Mouse (Mus musculus): Measurements from ENCODE around the gene Olfml3. TPM values are rescaled to one million over a fixed set of nuclear protein-coding genes. Genes with fewer than 3 reads are reported as not detected.

Gene Olfml3
- 3.3 and 15.7 TPM in 2 replicates for polyA plus RNA-seq (2014; fragmentation: Nextera tagmentation; extraction: Ambion mirVana)

- Histone ChIP-seq H3K4me1 (ENCODE audit: control insufficient read depth, insufficient read depth, low read length) (peaks cover 25% of the 10 kb centered on the region), H3K4me3 (ENCODE audit: low read depth, low read length) (no peak within 1 kb of the TSS; the same call in 1 of the 2 replicates), H3K27me3 (ENCODE audit: control insufficient read depth, insufficient read depth, low read length) (no peaks in the 10 kb centered on the region), H3K9me3 (ENCODE audit: control insufficient read depth, low read length) (no peaks in the 10 kb centered on the region), H3K9ac (replicated peaks; ENCODE audit: low read depth, low read length) (0 out of 2 replicates have a peak within 1 kb of the TSS, but pooled peaks have one; percentile 8), H3K4me2 (ENCODE audit: low read depth, low read length) (peak within 1 kb of the TSS; percentile 45), H3K36me3 (ENCODE audit: control insufficient read depth, insufficient read depth, low read length) (peaks cover 1% of the 10 kb centered on the region; the same call in 1 of the 2 replicates), H3K27ac (ENCODE audit: low read depth, low read length) (peak within 1 kb of the TSS; percentile 60)
- ATAC-seq (ENCODE audit: low read depth): peak; percentile 77
- WGBS: 1% methylated on average over 18 of the region's 18 CpGs
Measured at GRCm38 (mm10) chr3:103737778-103738571, at the start of gene Olfml3. Gene Olfml3, minus strand, starts transcription at chr3:103738001.

DNA sequence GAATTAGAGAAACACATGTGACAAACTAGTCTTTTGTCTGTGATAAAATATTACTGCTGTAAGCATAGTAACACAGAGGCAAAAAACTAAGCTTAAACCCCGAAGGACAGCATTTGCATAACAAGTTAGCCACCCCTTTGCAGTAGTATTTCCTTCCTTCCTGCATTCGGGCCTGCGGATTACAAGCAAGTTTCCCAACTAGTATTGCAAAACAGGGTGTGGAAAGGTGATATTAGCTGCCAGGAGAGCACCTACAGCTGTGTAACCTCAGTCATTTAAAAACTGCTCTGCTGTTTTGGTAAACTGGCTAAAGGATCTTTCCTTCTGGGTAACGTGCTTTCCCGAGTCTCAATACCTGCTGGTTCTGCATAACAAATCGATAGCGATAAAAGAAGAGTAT is 49.4 kb upstream of the Olfml3 start:
- no peak for ATAC-seq (ENCODE audit: low read depth)
- H3K27me3 ChIP-seq (ENCODE audit: control insufficient read depth, insufficient read depth, low read length): no peaks in the 10 kb centered on the region
- H3K36me3 ChIP-seq (ENCODE audit: control insufficient read depth, insufficient read depth, low read length): no peaks in the 10 kb centered on the region
- H3K9me3 ChIP-seq (ENCODE audit: control insufficient read depth, low read length): no peaks in the 10 kb centered on the region
- no peak overlapping the region for H3K27ac ChIP-seq (ENCODE audit: low read depth, low read length)
- H3K9ac ChIP-seq (replicated peaks; ENCODE audit: low read depth, low read length): no peak overlapping the region
- 57% methylated on average over 7 of the region's 7 CpGs for WGBS
- H3K4me2 ChIP-seq (ENCODE audit: low read depth, low read length): no peak overlapping the region
- no peak overlapping the region for H3K4me3 ChIP-seq (ENCODE audit: low read depth, low read length)
- peaks cover 20% of the 10 kb centered on the region for H3K4me1 ChIP-seq (ENCODE audit: control insufficient read depth, insufficient read depth, low read length)

GRCm38 (mm10) chr3:103782844-103783609 is 45.2 kb upstream of the Olfml3 start:
- no peak for ATAC-seq (ENCODE audit: low read depth)
- no peak overlapping the region for H3K27ac ChIP-seq (ENCODE audit: low read depth, low read length)
- no peaks in the 10 kb centered on the region for H3K4me1 ChIP-seq (ENCODE audit: control insufficient read depth, insufficient read depth, low read length)
- H3K36me3 ChIP-seq (ENCODE audit: control insufficient read depth, insufficient read depth, low read length): 0 out of 2 replicates have a peak, but pooled peaks cover under 1% of the 10 kb centered on the region
- H3K4me3 ChIP-seq (ENCODE audit: low read depth, low read length): no peak overlapping the region
- H3K4me2 ChIP-seq (ENCODE audit: low read depth, low read length): no peak overlapping the region
- 90% methylated on average over 4 of the region's 4 CpGs for WGBS
- H3K9ac ChIP-seq (replicated peaks; ENCODE audit: low read depth, low read length): no peak overlapping the region
- H3K27me3 ChIP-seq (ENCODE audit: control insufficient read depth, insufficient read depth, low read length): no peaks in the 10 kb centered on the region
- no peaks in the 10 kb centered on the region for H3K9me3 ChIP-seq (ENCODE audit: control insufficient read depth, low read length)

DNA sequence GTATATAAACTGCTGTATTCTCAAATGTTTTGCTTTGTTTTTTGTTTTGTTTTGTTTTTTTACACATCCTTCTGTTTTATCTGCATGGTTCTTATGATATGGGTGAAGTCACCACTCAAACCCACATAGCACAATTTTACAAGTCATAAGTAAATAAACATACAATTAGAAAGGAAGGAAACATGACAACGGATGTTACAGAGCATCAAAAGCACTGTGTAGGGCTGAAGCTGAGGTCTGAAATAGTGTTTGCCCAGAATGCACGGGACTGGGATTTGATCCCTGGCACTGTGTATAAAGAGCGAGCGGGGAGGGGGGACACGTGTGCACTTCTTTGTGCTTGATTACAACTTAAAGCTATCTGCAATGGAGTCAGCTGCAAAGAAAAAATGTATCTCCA is 43.0 kb upstream of the Olfml3 start:
- Histone ChIP-seq H3K9ac (replicated peaks; ENCODE audit: low read depth, low read length) (no peak overlapping the region), H3K36me3 (ENCODE audit: control insufficient read depth, insufficient read depth, low read length) (peaks cover 13% of the 10 kb centered on the region; the same call in 1 of the 2 replicates)
- ATAC-seq (ENCODE audit: low read depth): no peak

DNA sequence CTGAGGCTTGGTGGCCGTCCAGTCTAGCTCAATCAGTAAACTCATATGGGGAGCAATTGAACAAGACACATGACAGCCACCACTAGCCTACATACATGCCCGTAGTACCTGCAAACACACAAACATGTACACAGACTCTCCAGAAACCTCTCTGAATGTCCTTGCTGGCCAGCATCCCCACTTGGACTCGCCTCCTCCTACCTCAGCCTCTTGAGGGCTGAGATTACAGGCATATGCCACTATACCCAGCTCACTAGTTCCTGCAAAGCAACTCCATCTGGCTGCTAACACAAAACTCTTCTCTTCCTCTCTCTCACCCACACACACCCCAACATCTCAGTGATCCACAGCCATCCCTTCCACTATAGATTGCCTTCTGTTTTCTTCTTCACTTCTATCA is 42.5 kb upstream of the Olfml3 start:
- Histone ChIP-seq H3K27ac (ENCODE audit: low read depth, low read length) (no peak overlapping the region), H3K36me3 (ENCODE audit: control insufficient read depth, insufficient read depth, low read length) (peaks cover 13% of the 10 kb centered on the region; the same call in 1 of the 2 replicates), H3K4me1 (ENCODE audit: control insufficient read depth, insufficient read depth, low read length) (no peaks in the 10 kb centered on the region), H3K9me3 (ENCODE audit: control insufficient read depth, low read length) (no peaks in the 10 kb centered on the region), H3K4me3 (ENCODE audit: low read depth, low read length) (no peak overlapping the region), H3K4me2 (ENCODE audit: low read depth, low read length) (no peak overlapping the region), H3K27me3 (ENCODE audit: control insufficient read depth, insufficient read depth, low read length) (no peaks in the 10 kb centered on the region), H3K9ac (replicated peaks; ENCODE audit: low read depth, low read length) (no peak overlapping the region)
- ATAC-seq (ENCODE audit: low read depth): no peak
- 89% methylated on average over 3 of the region's 3 CpGs for WGBS

More for the DNA sequence above, 43.0 kb upstream of the Olfml3 start:
- WGBS: 87% methylated on average over 5 of the region's 5 CpGs
- Histone ChIP-seq H3K27me3 (ENCODE audit: control insufficient read depth, insufficient read depth, low read length) (no peaks in the 10 kb centered on the region), H3K4me2 (ENCODE audit: low read depth, low read length) (no peak overlapping the region), H3K27ac (ENCODE audit: low read depth, low read length) (no peak overlapping the region), H3K4me1 (ENCODE audit: control insufficient read depth, insufficient read depth, low read length) (no peaks in the 10 kb centered on the region), H3K9me3 (ENCODE audit: control insufficient read depth, low read length) (no peaks in the 10 kb centered on the region), H3K4me3 (ENCODE audit: low read depth, low read length) (no peak overlapping the region)

- no peak for ATAC-seq (ENCODE audit: low read depth)
- Histone ChIP-seq H3K9me3 (ENCODE audit: control insufficient read depth, low read length) (no peaks in the 10 kb centered on the region), H3K36me3 (ENCODE audit: control insufficient read depth, insufficient read depth, low read length) (peaks cover 13% of the 10 kb centered on the region; the same call in 1 of the 2 replicates), H3K4me2 (ENCODE audit: low read depth, low read length) (no peak overlapping the region), H3K4me1 (ENCODE audit: control insufficient read depth, insufficient read depth, low read length) (no peaks in the 10 kb centered on the region), H3K27me3 (ENCODE audit: control insufficient read depth, insufficient read depth, low read length) (no peaks in the 10 kb centered on the region), H3K27ac (ENCODE audit: low read depth, low read length) (no peak overlapping the region), H3K4me3 (ENCODE audit: low read depth, low read length) (no peak overlapping the region), H3K9ac (replicated peaks; ENCODE audit: low read depth, low read length) (no peak overlapping the region)
- WGBS: 80% methylated on average over 7 of the region's 7 CpGs
Measured at GRCm38 (mm10) chr3:103779183-103779582, 41.4 kb upstream of the Olfml3 start.

DNA sequence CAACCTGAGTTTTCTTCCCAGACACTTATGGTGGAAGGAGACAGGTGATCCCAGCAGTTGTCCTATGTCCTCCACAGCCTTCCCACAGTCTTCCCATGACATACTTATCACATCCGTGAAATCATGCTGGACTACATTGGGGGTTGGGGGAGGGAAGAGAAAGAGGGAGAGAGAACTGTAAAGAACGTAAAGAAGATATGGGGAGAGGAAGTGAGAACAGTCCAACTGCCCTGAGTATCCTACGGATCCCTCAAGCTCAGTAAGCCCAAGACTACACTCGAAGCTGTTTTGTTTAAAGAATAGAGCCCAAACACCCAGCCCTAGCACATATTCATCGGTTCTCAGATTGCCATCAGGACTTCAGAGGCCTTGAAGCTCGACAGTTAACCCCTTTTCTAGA is 40.9 kb upstream of the Olfml3 start:
- Histone ChIP-seq H3K4me2 (ENCODE audit: low read depth, low read length) (no peak overlapping the region), H3K4me1 (ENCODE audit: control insufficient read depth, insufficient read depth, low read length) (no peaks in the 10 kb centered on the region), H3K36me3 (ENCODE audit: control insufficient read depth, insufficient read depth, low read length) (peaks cover 13% of the 10 kb centered on the region; the same call in 1 of the 2 replicates), H3K27me3 (ENCODE audit: control insufficient read depth, insufficient read depth, low read length) (no peaks in the 10 kb centered on the region), H3K4me3 (ENCODE audit: low read depth, low read length) (no peak overlapping the region), H3K27ac (ENCODE audit: low read depth, low read length) (no peak overlapping the region), H3K9ac (replicated peaks; ENCODE audit: low read depth, low read length) (no peak overlapping the region), H3K9me3 (ENCODE audit: control insufficient read depth, low read length) (no peaks in the 10 kb centered on the region)
- ATAC-seq (ENCODE audit: low read depth): no peak
- 95% methylated on average over 6 of the region's 6 CpGs for WGBS

DNA sequence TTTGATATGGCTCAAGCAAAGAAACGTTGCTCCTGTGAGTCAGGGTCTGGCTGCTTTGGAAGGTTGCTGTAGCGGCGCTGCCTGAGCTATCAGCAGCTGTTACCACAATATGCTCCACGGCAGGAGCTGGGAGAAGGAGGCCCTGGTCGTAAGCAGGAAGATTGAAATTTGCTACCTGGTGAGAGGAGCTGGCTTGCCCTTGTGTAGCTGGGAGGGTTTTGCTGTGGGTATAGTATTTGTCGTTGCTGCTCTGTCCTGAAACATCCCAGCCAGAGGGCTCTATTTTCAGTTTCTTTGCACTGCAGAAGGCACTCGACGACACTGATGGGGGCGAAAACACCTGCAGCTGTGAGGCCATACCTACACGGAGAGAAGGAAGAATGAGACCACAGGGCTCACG is 40.1 kb upstream of the Olfml3 start:
- H3K9me3 ChIP-seq (ENCODE audit: control insufficient read depth, low read length): no peaks in the 10 kb centered on the region
- H3K4me2 ChIP-seq (ENCODE audit: low read depth, low read length): no peak overlapping the region
- no peaks in the 10 kb centered on the region for H3K27me3 ChIP-seq (ENCODE audit: control insufficient read depth, insufficient read depth, low read length)
- H3K9ac ChIP-seq (replicated peaks; ENCODE audit: low read depth, low read length): no peak overlapping the region
- no peak overlapping the region for H3K27ac ChIP-seq (ENCODE audit: low read depth, low read length)
- ATAC-seq (ENCODE audit: low read depth): no peak
- peaks cover 13% of the 10 kb centered on the region; the same call in 1 of the 2 replicates for H3K36me3 ChIP-seq (ENCODE audit: control insufficient read depth, insufficient read depth, low read length)
- WGBS: 89% methylated on average over 11 of the region's 11 CpGs
- H3K4me3 ChIP-seq (ENCODE audit: low read depth, low read length): no peak overlapping the region
- no peaks in the 10 kb centered on the region for H3K4me1 ChIP-seq (ENCODE audit: control insufficient read depth, insufficient read depth, low read length)

GRCm38 (mm10) chr3:103774009-103774408 is 36.2 kb upstream of the Olfml3 start:
- ATAC-seq (ENCODE audit: low read depth): no peak

More at GRCm38 (mm10) chr3:103774009-103774408, 36.2 kb upstream of the Olfml3 start:
- Histone ChIP-seq H3K27me3 (ENCODE audit: control insufficient read depth, insufficient read depth, low read length) (no peaks in the 10 kb centered on the region), H3K4me2 (ENCODE audit: low read depth, low read length) (no peak overlapping the region), H3K9me3 (ENCODE audit: control insufficient read depth, low read length) (no peaks in the 10 kb centered on the region), H3K4me3 (ENCODE audit: low read depth, low read length) (no peak overlapping the region), H3K9ac (replicated peaks; ENCODE audit: low read depth, low read length) (no peak overlapping the region), H3K4me1 (ENCODE audit: control insufficient read depth, insufficient read depth, low read length) (no peaks in the 10 kb centered on the region), H3K36me3 (ENCODE audit: control insufficient read depth, insufficient read depth, low read length) (peaks cover 16% of the 10 kb centered on the region; the same call in 1 of the 2 replicates), H3K27ac (ENCODE audit: low read depth, low read length) (no peak overlapping the region)
- 87% methylated on average over 15 of the region's 15 CpGs for WGBS
